Mouse (Mus musculus) heart, embryonic 13.5 days (tissue): ENCODE measurements at regions not wholly inside any gene's neighbourhood (a gene's known extent, or its start where the extent isn't known, plus 50 kb on each side); places are given as distances from the start of the nearest gene placed in this dataset.

Source experiments
- ATAC-seq: fragments of 200-750 bp; cut with Nextera tagmentation; 2 replicates; pipeline ENCODE4 v1.8.0; 2017; ENCODE audit warnings: moderate TSS enrichment; ENCODE audit not compliant: insufficient number of reproducible peaks, low FRiP score, low TSS enrichment; ENCODE audit errors: extremely low read depth
- H3K27ac ChIP-seq: fragments of 300-500 bp; sonication (generic); replicated peaks from 2 replicates; pipeline ENCODE4 v1.5.1; 2015; ENCODE audit warnings: moderate library complexity, mild to moderate bottlenecking, inconsistent platforms
- H3K27me3 ChIP-seq: fragments of 300-500 bp; sonication (generic); replicated peaks from 2 replicates; pipeline ENCODE4 v1.6.1; 2015; ENCODE audit warnings: mild to moderate bottlenecking, inconsistent platforms
- H3K36me3 ChIP-seq: fragments of 300-500 bp; sonication (generic); 2 replicates; pipeline ENCODE4 v1.6.1; 2015; ENCODE audit warnings: mild to moderate bottlenecking, inconsistent platforms
- H3K4me1 ChIP-seq: fragments of 300-500 bp; sonication (generic); 2 replicates; pipeline ENCODE4 v1.6.1; 2015; ENCODE audit warnings: inconsistent platforms
- H3K4me2 ChIP-seq: fragments of 300-500 bp; sonication (generic); 2 replicates; pipeline ENCODE4 v1.6.1; 2015; ENCODE audit warnings: inconsistent platforms, mild to moderate bottlenecking, moderate library complexity
- H3K4me3 ChIP-seq: fragments of 300-500 bp; sonication (generic); 2 replicates; pipeline ENCODE4 v1.5.1; 2015; ENCODE audit warnings: moderate library complexity, mild to moderate bottlenecking, inconsistent platforms
- H3K9ac ChIP-seq: fragments of 300-500 bp; sonication (generic); 2 replicates; pipeline ENCODE4 v1.6.1; 2015; ENCODE audit warnings: inconsistent platforms, mild to moderate bottlenecking, moderate library complexity
- H3K9me3 ChIP-seq: fragments of 300-500 bp; sonication (generic); 2 replicates; pipeline ENCODE4 v1.6.1; 2016; ENCODE audit warnings: inconsistent platforms
- WGBS: fragments of 180-500 bp; shearing (Covaris S2); methylation state at CpG from one replicate; pipeline ENCODE4 v1.1.7; 2015; ENCODE audit warnings: mixed read lengths; 5-methylcytosine and 5-hydroxymethylcytosine counted together

DNA sequence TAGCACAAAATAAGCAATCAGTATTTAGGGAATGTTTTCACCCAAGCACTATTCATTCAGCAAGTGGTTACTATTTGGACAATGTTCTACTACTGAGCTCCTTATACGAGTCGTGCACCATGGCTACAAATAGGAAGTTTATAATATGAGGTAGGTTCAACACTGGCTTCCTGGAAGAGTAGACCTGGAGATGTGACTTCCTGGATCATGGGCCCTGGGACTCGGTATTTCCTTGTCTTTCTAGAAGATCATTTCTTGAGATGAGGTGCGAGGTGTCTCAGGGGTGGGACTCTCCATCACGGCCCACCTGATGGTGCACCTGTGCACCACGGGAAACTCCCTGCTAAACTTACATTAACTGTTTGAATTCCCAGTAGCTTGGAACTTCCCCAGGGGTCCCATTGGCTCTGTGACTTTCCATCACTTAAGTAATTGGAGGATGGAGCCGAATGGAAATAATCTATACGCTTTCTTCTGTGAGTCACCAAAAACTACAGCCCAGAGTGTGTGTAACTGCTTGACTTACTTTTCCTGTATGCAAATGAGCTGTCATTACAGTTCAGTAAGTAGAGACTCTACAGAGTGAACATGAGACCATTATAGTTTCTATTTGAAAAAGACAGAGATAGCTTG lies 1246.3 kb upstream of the A1bg start:
- no peak for ATAC-seq
- Histone ChIP-seq H3K36me3 (no peaks in the 10 kb centered on the region), H3K4me1 (peaks cover 10% of the 10 kb centered on the region; the same call in 1 of the 2 replicates), H3K4me3 (no peak overlapping the region), H3K27me3 (no peaks in the 10 kb centered on the region), H3K27ac (no peak overlapping the region), H3K4me2 (no peak overlapping the region), H3K9ac (no peak overlapping the region), H3K9me3 (no peaks in the 10 kb centered on the region)
- 88% methylated on average over 8 of the region's 8 CpGs for WGBS

DNA sequence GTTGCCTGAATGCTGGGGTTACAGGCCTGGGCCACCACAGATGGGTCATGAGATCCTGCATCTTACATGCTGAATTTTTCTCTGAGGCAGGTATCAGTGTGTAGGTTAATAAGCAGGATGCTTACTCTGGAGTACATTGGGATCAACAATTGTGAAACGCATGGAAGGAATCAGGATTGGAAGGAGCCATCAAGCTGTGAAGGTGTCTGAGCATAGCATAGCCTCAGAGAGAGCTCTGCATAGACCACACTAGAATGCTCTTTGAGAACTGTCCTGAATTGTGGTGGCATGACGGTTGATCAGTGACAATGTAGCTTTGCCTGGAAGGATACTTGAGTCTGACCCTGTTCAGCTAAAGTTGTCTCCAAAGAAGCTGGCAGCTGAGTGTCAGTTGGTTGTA lies 1245.7 kb upstream of the A1bg start:
- Histone ChIP-seq H3K27ac (no peak overlapping the region), H3K4me1 (peaks cover 5% of the 10 kb centered on the region; the same call in 1 of the 2 replicates), H3K27me3 (no peaks in the 10 kb centered on the region), H3K4me3 (no peak overlapping the region), H3K9me3 (no peaks in the 10 kb centered on the region), H3K4me2 (no peak overlapping the region), H3K36me3 (no peaks in the 10 kb centered on the region), H3K9ac (no peak overlapping the region)
- 90% methylated on average over 2 of the region's 2 CpGs for WGBS
- ATAC-seq = no peak

DNA sequence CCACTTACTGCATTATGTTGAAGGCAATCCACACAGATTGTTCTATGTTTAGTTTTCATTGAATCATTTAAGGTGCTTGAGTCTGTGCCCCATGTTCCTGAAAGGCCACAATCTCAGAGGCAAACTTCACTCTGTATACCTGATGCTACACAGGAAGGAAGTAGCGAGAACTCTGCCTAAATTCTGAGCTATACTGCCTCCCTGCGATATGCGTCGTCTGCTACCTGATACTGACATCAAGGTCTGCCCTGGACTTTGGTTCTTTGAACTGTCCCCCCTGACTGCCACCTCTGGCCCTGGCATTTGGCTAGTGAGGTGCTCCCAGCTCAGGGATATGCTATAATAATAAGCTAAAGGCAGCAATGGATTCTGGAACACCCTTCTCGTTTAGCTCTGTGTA lies 1244.0 kb upstream of the A1bg start:
- no peaks in the 10 kb centered on the region for H3K9me3 ChIP-seq
- H3K27me3 ChIP-seq = no peaks in the 10 kb centered on the region
- no peak overlapping the region for H3K9ac ChIP-seq
- 88% methylated on average over 5 of the region's 5 CpGs for WGBS
- no peak overlapping the region for H3K4me2 ChIP-seq
- H3K4me3 ChIP-seq = no peak overlapping the region
- H3K36me3 ChIP-seq = no peaks in the 10 kb centered on the region
- no peak overlapping the region for H3K27ac ChIP-seq
- no peak for ATAC-seq
- H3K4me1 ChIP-seq = peaks cover 12% of the 10 kb centered on the region

DNA sequence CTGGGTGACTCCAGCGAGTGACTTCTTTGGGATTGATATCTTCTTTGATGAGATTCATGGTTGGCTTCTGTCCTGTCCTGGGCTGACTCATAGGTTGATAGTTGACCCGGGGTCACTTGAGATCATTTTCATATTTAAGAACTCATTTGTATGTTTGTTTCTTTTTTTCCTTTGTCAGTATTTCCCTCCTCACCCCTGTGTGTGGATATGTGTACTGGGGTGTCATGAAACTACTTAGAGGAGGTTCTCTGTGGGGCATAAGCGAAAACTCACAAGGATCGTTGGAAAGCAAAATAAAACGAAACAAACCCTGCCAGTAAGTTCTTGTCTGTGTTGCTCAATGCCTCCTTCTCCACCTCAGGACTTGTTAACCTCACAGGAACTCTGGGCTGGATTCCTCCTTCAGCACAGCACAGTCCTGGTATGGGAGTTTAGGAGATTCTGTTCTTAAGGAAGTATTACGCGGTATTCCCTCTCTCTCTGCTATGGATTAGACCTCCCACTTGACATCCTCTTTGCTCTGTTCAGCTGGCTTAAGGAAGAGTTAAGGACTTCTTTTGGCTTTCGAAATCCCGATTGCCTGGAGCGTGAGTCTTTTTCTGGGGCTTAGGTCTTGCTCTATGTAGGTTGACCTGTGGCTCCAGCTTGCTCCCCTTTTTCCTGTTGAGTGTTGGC lies 1243.2 kb upstream of the A1bg start:
- 94% methylated on average over 10 of the region's 10 CpGs for WGBS
- Histone ChIP-seq H3K9ac (no peak overlapping the region), H3K27ac (no peak overlapping the region), H3K4me1 (peaks cover 20% of the 10 kb centered on the region), H3K36me3 (no peaks in the 10 kb centered on the region), H3K9me3 (no peaks in the 10 kb centered on the region), H3K4me3 (no peak overlapping the region), H3K27me3 (no peaks in the 10 kb centered on the region), H3K4me2 (no peak overlapping the region)
- ATAC-seq = no peak

DNA sequence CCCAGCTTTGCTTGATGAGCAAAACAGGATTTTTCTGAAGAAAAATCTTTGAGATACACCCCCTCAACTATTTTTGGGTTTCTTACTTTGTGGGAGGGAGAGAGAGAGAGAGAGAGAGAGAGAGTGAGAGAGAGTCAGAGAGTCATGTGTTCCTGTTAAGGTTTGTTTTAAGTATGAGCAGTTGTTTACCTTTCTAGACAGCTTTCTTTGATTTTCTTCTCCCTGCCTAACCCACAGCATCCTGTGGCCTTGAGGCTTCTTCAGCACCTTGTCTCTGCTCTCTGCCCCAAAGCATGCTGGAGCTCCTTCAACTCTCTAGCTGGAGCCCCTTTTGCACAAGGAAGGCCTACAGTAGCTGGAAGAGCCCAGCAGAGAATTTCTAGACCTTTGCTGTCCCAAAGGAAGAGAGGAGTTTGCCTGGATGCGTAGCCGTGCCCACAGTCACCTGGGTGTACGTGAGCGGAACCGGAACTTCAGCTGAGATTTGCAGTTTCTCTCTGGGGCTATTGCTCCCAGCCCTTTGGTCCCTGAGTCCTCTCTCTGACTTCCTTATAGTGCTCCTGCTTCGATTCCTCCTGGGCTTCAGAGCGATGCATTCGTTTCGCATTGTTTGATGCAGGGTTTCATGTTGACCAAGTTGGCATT lies 1242.1 kb upstream of the A1bg start:
- no peak overlapping the region for H3K27ac ChIP-seq
- H3K4me1 ChIP-seq = peaks cover 21% of the 10 kb centered on the region
- H3K27me3 ChIP-seq = no peaks in the 10 kb centered on the region
- 94% methylated on average over 9 of the region's 9 CpGs for WGBS
- H3K4me3 ChIP-seq = no peak overlapping the region
- no peak overlapping the region for H3K4me2 ChIP-seq
- H3K9me3 ChIP-seq = no peaks in the 10 kb centered on the region
- no peaks in the 10 kb centered on the region for H3K36me3 ChIP-seq
- no peak overlapping the region for H3K9ac ChIP-seq
- ATAC-seq = no peak

DNA sequence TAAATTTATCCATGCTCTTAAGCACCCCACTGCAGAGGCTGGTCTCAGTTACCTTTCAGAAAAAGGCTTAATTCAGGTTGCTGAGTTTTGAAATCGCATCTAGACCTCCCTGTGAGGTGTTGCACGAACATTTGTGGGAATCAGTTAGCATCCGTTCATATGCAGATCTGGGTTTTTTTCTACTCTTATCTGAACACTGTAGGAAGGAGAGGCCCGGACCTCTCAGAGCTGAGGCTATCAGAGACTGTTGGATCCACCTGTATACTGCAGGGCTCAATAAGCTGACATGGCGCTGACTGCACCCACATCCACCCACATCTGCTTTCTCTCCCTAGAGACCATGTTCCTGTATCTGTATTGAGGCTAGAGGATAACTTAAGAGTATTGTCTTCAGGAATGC lies 1240.4 kb upstream of the A1bg start:
- Histone ChIP-seq H3K27me3 (no peaks in the 10 kb centered on the region), H3K4me2 (no peak overlapping the region), H3K9me3 (no peaks in the 10 kb centered on the region), H3K36me3 (no peaks in the 10 kb centered on the region), H3K9ac (no peak overlapping the region), H3K4me1 (peaks cover 29% of the 10 kb centered on the region), H3K4me3 (no peak overlapping the region), H3K27ac (no peak overlapping the region)
- WGBS = 60% methylated on average over 5 of the region's 5 CpGs
- ATAC-seq = no peak

DNA sequence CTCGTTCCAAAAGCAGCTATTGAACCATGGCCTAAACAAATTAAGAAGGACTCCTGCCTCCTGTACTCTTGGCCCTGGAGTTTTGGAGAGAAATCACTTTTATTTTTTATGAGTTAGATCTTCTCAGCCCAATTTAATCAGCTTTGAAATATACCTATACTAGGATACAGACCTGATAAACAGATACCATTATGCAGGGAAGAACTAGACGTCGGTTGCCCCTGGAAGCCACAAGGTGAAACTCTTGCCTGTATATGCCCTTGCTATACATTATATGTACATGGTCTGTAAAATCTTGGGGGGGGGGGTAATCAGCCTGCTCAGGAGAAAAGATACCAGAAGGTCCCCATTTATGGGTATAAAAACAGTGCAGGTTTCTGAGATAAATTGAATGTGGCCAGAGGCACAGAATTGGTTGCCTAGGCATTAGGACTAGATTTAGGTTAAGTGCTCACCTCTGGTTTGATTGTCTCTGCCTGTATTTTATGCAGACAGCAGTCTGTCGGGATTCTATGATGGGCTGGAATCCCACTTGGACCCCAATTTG lies 1239.9 kb upstream of the A1bg start:
- no peak overlapping the region for H3K9ac ChIP-seq
- no peak for ATAC-seq
- H3K36me3 ChIP-seq = no peaks in the 10 kb centered on the region
- 0 out of 2 replicates have a peak overlapping the region, but pooled peaks have one; percentile 30 for H3K4me2 ChIP-seq
- peaks cover 29% of the 10 kb centered on the region for H3K4me1 ChIP-seq
- 0 out of 2 replicates have a peak overlapping the region, but pooled peaks have one; percentile 50 for H3K27ac ChIP-seq
- H3K4me3 ChIP-seq = no peak overlapping the region
- H3K27me3 ChIP-seq = no peaks in the 10 kb centered on the region
- no peaks in the 10 kb centered on the region for H3K9me3 ChIP-seq
- 68% methylated on average over 4 of the region's 4 CpGs for WGBS

DNA sequence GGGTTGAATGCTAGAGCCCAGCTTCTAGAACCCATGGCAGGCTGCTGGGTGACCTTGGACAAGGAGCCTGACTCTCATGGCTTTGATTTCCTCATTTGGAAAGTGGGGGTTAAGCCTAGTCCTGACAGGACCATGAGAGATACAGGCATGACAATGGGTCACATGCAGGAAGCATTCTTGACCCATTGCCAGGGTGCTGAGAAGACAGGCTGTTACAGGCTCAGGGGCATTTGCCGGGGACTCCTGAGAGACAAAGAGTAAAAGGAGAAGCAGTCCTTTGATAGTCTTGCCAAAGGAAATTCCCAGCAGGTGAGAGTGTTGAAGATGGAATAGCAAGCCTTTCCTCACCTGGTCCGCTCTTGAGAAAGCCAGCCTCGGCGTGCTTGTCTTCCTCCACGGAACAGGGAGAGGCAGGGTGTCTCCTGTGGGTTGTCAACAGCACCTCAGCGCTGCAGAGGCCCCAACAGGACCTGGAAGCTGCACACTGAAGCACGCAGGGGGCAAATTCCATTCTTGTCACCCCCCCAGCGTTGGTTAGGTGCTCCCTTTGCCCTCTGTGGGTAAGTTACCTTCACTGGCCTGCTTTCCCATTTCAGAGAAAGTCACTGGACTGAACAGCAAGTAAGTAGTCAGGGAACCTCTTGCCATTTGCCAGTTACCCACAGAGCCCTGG lies 1239.3 kb upstream of the A1bg start:
- Histone ChIP-seq H3K36me3 (no peaks in the 10 kb centered on the region), H3K4me3 (no peak overlapping the region), H3K9me3 (no peaks in the 10 kb centered on the region), H3K9ac (0 out of 2 replicates have a peak overlapping the region, but pooled peaks have one; percentile 37), H3K27me3 (no peaks in the 10 kb centered on the region), H3K4me1 (peaks cover 29% of the 10 kb centered on the region), H3K4me2 (peak overlapping the region; percentile 30), H3K27ac (peak overlapping the region; percentile 50)
- 22% methylated on average over 8 of the region's 8 CpGs for WGBS
- peak; percentile 39; the same call in 1 of the 2 replicates for ATAC-seq

DNA sequence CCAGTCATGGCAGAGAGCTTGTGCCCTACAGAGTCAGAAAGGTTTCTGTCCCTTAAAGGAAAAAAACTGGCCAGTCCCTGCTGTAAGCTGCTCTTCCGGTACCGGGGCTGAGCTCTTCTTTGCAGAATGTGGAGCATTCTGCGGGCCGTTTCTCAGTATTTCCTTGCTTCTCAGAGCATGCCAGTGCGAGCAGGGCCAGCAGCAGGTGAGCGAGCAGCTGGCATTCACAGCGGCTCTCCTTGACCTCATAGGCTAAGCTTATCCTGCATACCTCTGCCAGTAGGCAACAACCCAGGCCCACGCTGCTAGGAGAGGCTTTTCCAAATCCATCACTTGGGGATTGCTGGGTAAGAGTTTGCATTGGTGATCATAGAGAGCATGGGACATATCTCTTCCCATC lies 1238.2 kb upstream of the A1bg start:
- WGBS = 87% methylated on average over 8 of the region's 8 CpGs
- H3K9ac ChIP-seq = no peak overlapping the region

DNA sequence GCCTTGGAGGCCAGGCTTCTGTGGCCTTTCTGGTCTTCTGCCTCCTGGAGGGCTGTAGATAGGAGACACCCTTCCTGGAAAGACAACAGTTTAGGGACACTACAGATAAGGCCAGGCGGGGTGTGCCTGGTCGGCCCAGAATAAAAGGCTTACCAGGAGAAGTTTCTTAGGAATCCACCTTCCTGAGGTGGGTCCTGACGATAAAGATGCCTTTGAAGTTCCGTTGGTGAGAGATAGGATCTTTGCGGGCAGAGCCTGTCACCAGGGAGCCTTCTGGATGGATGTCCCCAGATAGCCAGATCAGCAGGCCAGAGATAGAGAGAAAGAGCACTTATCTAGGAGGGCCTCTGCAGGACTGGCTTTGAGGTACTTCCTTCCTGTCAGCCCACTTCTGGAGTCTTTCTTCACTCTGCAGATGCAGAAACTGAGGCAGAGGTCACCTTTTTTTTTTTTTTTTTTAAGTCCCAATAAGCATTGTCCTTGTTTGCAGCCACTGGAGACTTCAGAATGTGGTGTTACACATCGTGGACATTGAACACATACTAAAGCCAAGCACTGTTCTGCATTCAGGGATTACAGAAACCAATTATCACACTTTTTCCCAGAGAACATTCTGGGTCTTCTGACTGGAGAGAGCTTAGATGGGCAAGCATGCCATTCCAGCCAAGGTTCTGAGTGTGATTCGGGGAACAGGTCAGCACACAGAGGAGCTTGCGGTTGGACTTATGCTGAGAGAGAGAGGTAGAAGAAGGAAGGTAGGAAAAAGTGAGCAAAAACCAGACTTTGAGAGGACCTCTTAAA lies 1236.3 kb upstream of the A1bg start:
- no peak overlapping the region for H3K27ac ChIP-seq
- peaks cover 29% of the 10 kb centered on the region for H3K4me1 ChIP-seq
- no peak overlapping the region for H3K9ac ChIP-seq
- no peak overlapping the region for H3K4me2 ChIP-seq
- H3K27me3 ChIP-seq = no peaks in the 10 kb centered on the region
- WGBS = 47% methylated on average over 8 of the region's 8 CpGs
- no peaks in the 10 kb centered on the region for H3K9me3 ChIP-seq
- H3K4me3 ChIP-seq = no peak overlapping the region
- no peak for ATAC-seq
- H3K36me3 ChIP-seq = no peaks in the 10 kb centered on the region

More for the DNA sequence above, 1238.2 kb upstream of the A1bg start:
- Histone ChIP-seq H3K36me3 (no peaks in the 10 kb centered on the region), H3K27ac (no peak overlapping the region), H3K27me3 (no peaks in the 10 kb centered on the region), H3K9me3 (no peaks in the 10 kb centered on the region), H3K4me1 (peaks cover 29% of the 10 kb centered on the region), H3K4me3 (no peak overlapping the region), H3K4me2 (no peak overlapping the region)
- ATAC-seq = no peak
